8 mouse cellular contexts compared by ENCODE assay signal in genomic region chr7:25711731-25712197, GRCm38 (mm10). TPM values are rescaled to one million over a fixed set of nuclear protein-coding genes. Genes with fewer than 3 reads are reported as not detected.
DNase-seq lines count a peak whose midpoint lies in the region; ATAC-seq and TF ChIP-seq lines count a peak whose summit lies in the region.

No protein-coding gene starts in this region.

- peak; percentile 99 for DNase-seq in heart, adult 11 months
- DNase-seq in heart, adult 8-10 months (ENCODE audit: low spot score): no peak
- DNase-seq in adrenal gland, postnatal 25 days: peak; percentile 53
- no peak for DNase-seq in frontal cortex, postnatal 14 days (ENCODE audit: low spot score in 2 of 2)

- H3K27ac ChIP-seq in embryonic fibroblast, embryonic 13.5 days (ENCODE audit: insufficient read depth, low read length): peak overlapping the region; percentile 48
- H3K27ac ChIP-seq in hindbrain, embryonic 13.5 days: peak overlapping the region; percentile 30; the same call in 1 of the 2 replicates
- peak overlapping the region; percentile 25; the same call in 1 of the 2 replicates for H3K27ac ChIP-seq in midbrain, embryonic 12.5 days (replicated peaks)

- H3K4me3 ChIP-seq in embryonic fibroblast, embryonic 13.5 days (ENCODE audit: insufficient read depth, low read length): no peak overlapping the region
- H3K4me3 ChIP-seq in hindbrain, embryonic 13.5 days: no peak overlapping the region
- no peak overlapping the region for H3K4me3 ChIP-seq in midbrain, embryonic 12.5 days

- no peak overlapping the region for H3K4me2 ChIP-seq in hindbrain, embryonic 13.5 days
- no peak overlapping the region for H3K4me2 ChIP-seq in midbrain, embryonic 12.5 days (replicated peaks)

- no peaks in the 10 kb centered on the region for H3K9me3 ChIP-seq in hindbrain, embryonic 13.5 days
- H3K9me3 ChIP-seq in midbrain, embryonic 12.5 days: no peaks in the 10 kb centered on the region

- no peak for TF ChIP-seq CTCF in embryonic fibroblast, embryonic 13.5 days (IDR thresholded peaks at IDR 0.05; ENCODE audit: borderline replicate concordance, insufficient read depth, low read length)

- peaks cover 49% of the 10 kb centered on the region for H3K36me3 ChIP-seq in hindbrain, embryonic 13.5 days
- H3K36me3 ChIP-seq in midbrain, embryonic 12.5 days: peaks cover 48% of the 10 kb centered on the region

- H3K4me1 ChIP-seq in embryonic fibroblast, embryonic 13.5 days (ENCODE audit: control insufficient read depth, insufficient read depth, low read length): peaks cover 17% of the 10 kb centered on the region
- peaks cover 28% of the 10 kb centered on the region for H3K4me1 ChIP-seq in hindbrain, embryonic 13.5 days (replicated peaks)
- H3K4me1 ChIP-seq in midbrain, embryonic 12.5 days: peaks cover 20% of the 10 kb centered on the region

- TF ChIP-seq POLR2A in embryonic fibroblast, embryonic 13.5 days (IDR thresholded peaks at IDR 0.05; ENCODE audit: low read depth, low read length): no peak

- H3K9ac ChIP-seq in hindbrain, embryonic 13.5 days: no peak overlapping the region
- H3K9ac ChIP-seq in midbrain, embryonic 12.5 days (replicated peaks): peak overlapping the region; percentile 17; the same call in 1 of the 2 replicates

- ATAC-seq in hindbrain, embryonic 13.5 days (ENCODE audit: low FRiP score): no peak
- ATAC-seq in midbrain, embryonic 12.5 days (ENCODE audit: low FRiP score, low read depth): 0 out of 2 replicates have a peak, but pooled peaks have one; percentile 39
- ATAC-seq in CD4-positive, CD25-positive, alpha-beta regulatory T cell, adult 4 months: no peak

- WGBS in hindbrain, embryonic 13.5 days: 29% methylated on average over 7 of the region's 7 CpGs
- 51% methylated on average over 7 of the region's 7 CpGs for WGBS in midbrain, embryonic 12.5 days

- H3K27me3 ChIP-seq in hindbrain, embryonic 13.5 days: no peaks in the 10 kb centered on the region
- H3K27me3 ChIP-seq in midbrain, embryonic 12.5 days: peaks cover 4% of the 10 kb centered on the region

RNA-seq across cellular contexts. Expression of gene Ccdc97, which starts 7.1 kb away (rescaled TPM):
- 10 to 100 TPM; 56.7 to 62.0 (median 58.8) TPM for total RNA-seq in heart, adult 8-10 months (2022)
- total RNA-seq in adrenal gland, postnatal 25 days (2021): 54.4 and 61.9 TPM in 2 replicates
- 31.5 and 32.0 TPM in 2 replicates for polyA plus RNA-seq in embryonic fibroblast, embryonic 13.5 days (2011; ENCODE audit: insufficient read length, low read depth, missing spikeins)
- polyA plus RNA-seq in hindbrain, embryonic 13.5 days (2015; fragmentation: Nextera tagmentation; extraction: Ambion mirVana): 33.1 and 33.8 TPM in 2 replicates
- polyA plus RNA-seq in midbrain, embryonic 12.5 days (2016; fragmentation: Nextera tagmentation; extraction: Ambion mirVana): 32.8 and 33.2 TPM in 2 replicates
- polyA plus RNA-seq in CD4-positive, CD25-positive, alpha-beta regulatory T cell, adult 4 months (2017; shearing (Covaris generic)): 10 to 100 TPM; 36.5 to 68.4 TPM

RNA-seq across cellular contexts. Expression of gene Tgfb1, which starts 25.0 kb away (rescaled TPM):
- 10 to 100 TPM; 17.5 to 24.9 (median 23.9) TPM for total RNA-seq in heart, adult 8-10 months (2022)
- total RNA-seq in adrenal gland, postnatal 25 days (2021): 37.0 and 43.7 TPM in 2 replicates
- 48.0 and 60.5 TPM in 2 replicates for polyA plus RNA-seq in embryonic fibroblast, embryonic 13.5 days (2011; ENCODE audit: insufficient read length, low read depth, missing spikeins)
- 0.85 and 1.2 TPM in 2 replicates for polyA plus RNA-seq in hindbrain, embryonic 13.5 days (2015; fragmentation: Nextera tagmentation; extraction: Ambion mirVana)
- 1.3 and 1.6 TPM in 2 replicates for polyA plus RNA-seq in midbrain, embryonic 12.5 days (2016; fragmentation: Nextera tagmentation; extraction: Ambion mirVana)
- 1 to 10 TPM; 6.9 to 9.7 TPM for polyA plus RNA-seq in CD4-positive, CD25-positive, alpha-beta regulatory T cell, adult 4 months (2017; shearing (Covaris generic))

RNA-seq across cellular contexts. Expression of gene B9d2, which starts 31.2 kb away (rescaled TPM):
- 10 to 100 TPM; 10.1 to 12.8 (median 11.9) TPM for total RNA-seq in heart, adult 8-10 months (2022)
- 12.7 and 20.3 TPM in 2 replicates for total RNA-seq in adrenal gland, postnatal 25 days (2021)
- 7.8 and 13.1 TPM in 2 replicates for polyA plus RNA-seq in embryonic fibroblast, embryonic 13.5 days (2011; ENCODE audit: insufficient read length, low read depth, missing spikeins)
- polyA plus RNA-seq in hindbrain, embryonic 13.5 days (2015; fragmentation: Nextera tagmentation; extraction: Ambion mirVana): 40.0 and 41.5 TPM in 2 replicates
- polyA plus RNA-seq in midbrain, embryonic 12.5 days (2016; fragmentation: Nextera tagmentation; extraction: Ambion mirVana): 29.0 and 33.9 TPM in 2 replicates
- polyA plus RNA-seq in CD4-positive, CD25-positive, alpha-beta regulatory T cell, adult 4 months (2017; shearing (Covaris generic)): 10 to 100 TPM; 46.8 to 72.8 TPM

RNA-seq across cellular contexts. Expression of gene Tmem91, which starts 36.8 kb away (rescaled TPM):
- not detected for total RNA-seq in heart, adult 8-10 months (2022)
- total RNA-seq in adrenal gland, postnatal 25 days (2021): 2.0 TPM in 1 of 2 replicates, not detected in the other
- 0.73 TPM in 1 of 2 replicates, not detected in the other for polyA plus RNA-seq in embryonic fibroblast, embryonic 13.5 days (2011; ENCODE audit: insufficient read length, low read depth, missing spikeins)
- polyA plus RNA-seq in hindbrain, embryonic 13.5 days (2015; fragmentation: Nextera tagmentation; extraction: Ambion mirVana): 15.6 and 16.3 TPM in 2 replicates
- 3.1 and 3.9 TPM in 2 replicates for polyA plus RNA-seq in midbrain, embryonic 12.5 days (2016; fragmentation: Nextera tagmentation; extraction: Ambion mirVana)
- 10 to 100 TPM; 15.2 to 31.5 TPM for polyA plus RNA-seq in CD4-positive, CD25-positive, alpha-beta regulatory T cell, adult 4 months (2017; shearing (Covaris generic))

RNA-seq across cellular contexts. Expression of gene Hnrnpul1, which starts 42.8 kb away (rescaled TPM):
- 10 to 100 TPM; 65.8 to 82.6 (median 71.5) TPM for total RNA-seq in heart, adult 8-10 months (2022)
- total RNA-seq in adrenal gland, postnatal 25 days (2021): 116 and 128 TPM in 2 replicates
- polyA plus RNA-seq in embryonic fibroblast, embryonic 13.5 days (2011; ENCODE audit: insufficient read length, low read depth, missing spikeins): 125 and 155 TPM in 2 replicates
- polyA plus RNA-seq in hindbrain, embryonic 13.5 days (2015; fragmentation: Nextera tagmentation; extraction: Ambion mirVana): 49.9 and 50.7 TPM in 2 replicates
- polyA plus RNA-seq in midbrain, embryonic 12.5 days (2016; fragmentation: Nextera tagmentation; extraction: Ambion mirVana): 70.0 and 80.5 TPM in 2 replicates
- 10 to 100 TPM; 40.5 to 57.0 TPM for polyA plus RNA-seq in CD4-positive, CD25-positive, alpha-beta regulatory T cell, adult 4 months (2017; shearing (Covaris generic))

Comparison
In these comparisons a context has a peak if more than half of its experiments do, and no peak if none do; other contexts are left out.
1. DNase-seq: peak in heart, adult 11 months (single experiment) and adrenal gland, postnatal 25 days (single experiment); none in heart, adult 8-10 months (single experiment) and frontal cortex, postnatal 14 days (0 of 2).
2. Peak in every context shown above with its lines, with median percentiles within 50 percentile points of each other: H3K27ac ChIP-seq.